Mouse (Mus musculus) ES-Bruce4 (cell line): ENCODE results near the gene Rbfox3. TPM values are rescaled to one million over a fixed set of nuclear protein-coding genes. Genes with fewer than 3 reads are reported as not detected.

Experiments
- H3K27ac ChIP-seq: 2 replicates; pipeline ENCODE4 v1.5.1; 2012; ENCODE audit warnings: low read length, inconsistent platforms; ENCODE audit not compliant: insufficient read depth
- H3K27me3 ChIP-seq: 2 replicates; pipeline ENCODE4 v1.6.1; 2012; ENCODE audit warnings: mild to moderate bottlenecking, low read length, inconsistent platforms; ENCODE audit not compliant: control insufficient read depth, poor library complexity, insufficient read depth, severe bottlenecking
- H3K36me3 ChIP-seq: 2 replicates; pipeline ENCODE4 v1.6.1; 2012; ENCODE audit warnings: inconsistent platforms, mild to moderate bottlenecking, low read length, moderate library complexity; ENCODE audit not compliant: control insufficient read depth, poor library complexity, insufficient read depth, severe bottlenecking
- H3K4me1 ChIP-seq: one replicate; pipeline ENCODE4 v1.8.1; 2011; ENCODE audit warnings: low read length; ENCODE audit not compliant: control insufficient read depth, insufficient read depth
- H3K4me3 ChIP-seq: 2 replicates; pipeline ENCODE4 v1.5.1; 2011; ENCODE audit warnings: low read depth, mild to moderate bottlenecking, low read length
- H3K9ac ChIP-seq: 2 replicates; pipeline ENCODE4 v1.6.1; 2012; ENCODE audit warnings: low read depth, mild to moderate bottlenecking, inconsistent platforms; ENCODE audit not compliant: poor library complexity, severe bottlenecking
- H3K9me3 ChIP-seq: replicated peaks from 2 replicates; pipeline ENCODE4 v1.6.1; 2012; ENCODE audit warnings: mild to moderate bottlenecking, low read length, inconsistent platforms; ENCODE audit not compliant: control insufficient read depth, poor library complexity, insufficient read depth, severe bottlenecking
- CTCF ChIP-seq: IDR thresholded peaks from one replicate; pipeline ENCODE4 v1.8.1; 2011; ENCODE audit warnings: low read depth, low read length
- EP300 ChIP-seq: IDR thresholded peaks from 2 replicates; pipeline ENCODE4 v1.6.1; 2011; ENCODE audit warnings: low read depth, low read length; ENCODE audit not compliant: insufficient read depth
- POLR2A ChIP-seq: IDR thresholded peaks from one replicate; pipeline ENCODE4 v1.8.1; 2011; ENCODE audit warnings: low read length; ENCODE audit not compliant: insufficient read depth
- polyA plus RNA-seq: library from polyadenylated mRNA; stranded (reverse); fragments of >200 nt; gene quantifications from 2 replicates; pipeline ENCODE4 v1.2.4, GENCODE M21; 2011; ENCODE audit warnings: low read depth; ENCODE audit not compliant: missing spikeins, insufficient read depth, insufficient read length

Gene Rbfox3
- polyA plus RNA-seq, 1 experiment: 0.85 TPM

DNA sequence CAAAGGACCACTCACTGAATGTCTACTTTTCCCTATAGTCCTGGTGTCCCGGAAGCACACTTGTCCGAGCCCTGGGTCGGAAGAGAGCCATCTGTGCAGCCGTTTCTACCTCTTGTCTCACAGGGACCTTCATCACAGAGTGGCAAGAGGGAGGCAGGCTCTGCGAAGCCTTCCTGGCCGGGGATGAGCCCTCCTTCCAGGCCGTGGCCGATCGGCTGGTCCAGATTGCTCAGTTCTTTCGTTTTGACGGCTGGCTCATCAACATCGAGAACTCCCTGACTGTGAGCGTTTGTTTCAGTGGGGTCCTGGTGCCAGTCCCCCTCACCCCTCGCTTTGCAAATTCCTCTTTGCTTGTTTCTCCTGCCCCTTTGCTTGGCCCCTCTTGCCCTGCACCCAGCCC lies 429.6 kb downstream of the Rbfox3 start:
- no peak for TF ChIP-seq POLR2A
- no peak for TF ChIP-seq CTCF
- TF ChIP-seq EP300: no peak
- H3K9me3 ChIP-seq: no peaks in the 10 kb centered on the region
- H3K4me1 ChIP-seq: no peaks in the 10 kb centered on the region
- no peak overlapping the region for H3K4me3 ChIP-seq
- H3K27me3 ChIP-seq: no peaks in the 10 kb centered on the region
- H3K36me3 ChIP-seq: no peaks in the 10 kb centered on the region
- H3K27ac ChIP-seq: no peak overlapping the region
- no peak overlapping the region for H3K9ac ChIP-seq

DNA sequence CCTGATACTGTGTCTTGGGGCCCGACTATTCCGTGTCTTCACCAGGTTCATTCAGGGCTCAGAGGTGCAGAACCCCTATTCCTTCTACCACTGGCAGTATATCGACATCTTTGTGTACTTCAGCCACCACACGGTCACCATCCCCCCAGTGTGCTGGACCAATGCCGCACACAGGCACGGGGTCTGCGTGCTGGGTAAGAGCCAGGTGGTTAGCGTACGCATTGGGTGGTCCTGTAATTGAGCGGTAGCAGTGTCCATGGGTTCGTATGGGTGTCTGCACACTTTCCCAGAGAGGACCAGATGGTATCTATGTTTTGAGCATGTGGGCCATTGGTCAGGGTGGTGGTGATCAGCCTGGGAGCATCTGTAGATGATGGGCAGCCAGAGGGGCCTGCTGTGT lies 430.2 kb downstream of the Rbfox3 start:
- Histone ChIP-seq H3K9me3 (no peaks in the 10 kb centered on the region), H3K4me3 (no peak overlapping the region), H3K36me3 (no peaks in the 10 kb centered on the region), H3K4me1 (no peaks in the 10 kb centered on the region), H3K27ac (no peak overlapping the region), H3K9ac (no peak overlapping the region), H3K27me3 (no peaks in the 10 kb centered on the region)
- TF ChIP-seq CTCF (no peak), POLR2A (no peak), EP300 (no peak)

DNA sequence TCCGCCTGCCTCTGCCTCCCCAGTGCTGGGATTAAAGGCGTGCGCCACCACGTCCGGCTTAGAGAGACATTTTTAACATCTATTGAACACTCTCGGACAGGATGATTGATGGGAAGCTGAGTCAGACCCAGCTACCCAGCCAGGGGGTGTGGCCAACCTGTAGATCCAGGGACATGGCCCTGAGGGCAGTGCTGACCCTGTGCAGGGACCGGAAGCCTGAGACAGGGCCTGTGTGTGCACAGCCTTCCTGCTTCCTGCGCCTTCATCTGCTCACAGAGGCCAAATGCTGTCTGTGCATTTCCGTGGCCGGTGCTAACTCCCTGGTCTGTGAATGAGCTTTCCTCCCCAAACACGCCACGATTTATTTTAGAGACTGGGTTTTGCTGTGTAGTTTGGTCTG lies 431.6 kb downstream of the Rbfox3 start:
- Histone ChIP-seq H3K9me3 (no peaks in the 10 kb centered on the region), H3K4me3 (no peak overlapping the region)

DNA sequence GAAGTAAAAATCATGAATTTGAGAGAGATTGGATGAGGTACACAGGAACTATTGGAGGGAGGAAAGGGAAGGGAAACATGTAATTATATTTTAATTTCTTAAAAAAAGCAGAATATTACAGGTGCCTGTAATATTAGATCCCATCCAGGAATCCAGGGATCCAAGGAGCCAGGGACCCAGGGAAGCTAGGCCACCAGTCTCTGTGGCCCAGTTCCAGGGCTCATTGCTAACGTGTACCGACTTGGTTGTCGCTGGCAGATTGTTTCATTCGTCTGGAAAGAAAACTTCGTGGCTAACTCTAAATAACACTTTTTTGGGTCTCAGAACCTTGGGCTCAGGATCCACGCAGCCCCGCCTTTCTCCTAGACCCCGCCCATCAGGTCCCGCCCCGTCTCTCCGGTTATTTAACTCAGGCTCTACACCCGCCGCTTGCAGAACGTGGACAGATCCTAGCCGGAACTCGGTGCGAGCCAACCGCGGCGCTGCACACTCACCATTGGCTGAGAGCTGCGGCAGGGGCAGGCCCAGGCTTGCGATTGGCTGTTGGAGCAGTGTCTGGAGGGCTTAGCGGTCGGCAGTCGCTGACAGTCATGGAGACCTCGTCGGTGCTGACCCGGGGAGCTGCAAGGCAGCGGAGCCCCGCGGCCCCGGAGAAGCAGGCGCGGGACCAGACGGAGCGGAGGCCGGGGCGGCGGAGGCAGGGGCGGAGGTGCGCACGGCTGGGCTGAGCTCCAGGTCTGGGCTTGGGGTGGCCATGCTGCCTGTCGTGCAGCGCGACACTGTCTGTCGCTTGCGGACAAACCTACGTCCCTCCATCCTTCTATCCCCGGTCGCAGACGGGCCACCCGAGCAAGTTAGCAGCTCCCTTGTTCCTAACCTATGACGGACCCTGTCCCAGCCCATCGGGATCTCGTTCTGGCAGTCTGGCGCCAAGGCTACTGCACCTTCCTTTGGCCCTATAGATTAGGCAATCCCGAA lies 434.7 kb downstream of the Rbfox3 start, which contains the start of gene Engase:
Gene Engase (plus strand): TSS at position 434 of the 978 bp plus-strand sequence.
- Histone ChIP-seq H3K27me3 (no peaks in the 10 kb centered on the region), H3K4me1 (peaks cover 8% of the 10 kb centered on the region), H3K27ac (no peak within 1 kb of the TSS), H3K4me3 (peak within 1 kb of the TSS; percentile 77), H3K9ac (peak within 1 kb of the TSS; percentile 57), H3K9me3 (no peaks in the 10 kb centered on the region), H3K36me3 (no peaks in the 10 kb centered on the region)
- TF ChIP-seq EP300: no peak
- TF ChIP-seq POLR2A: no peak
- no peak for TF ChIP-seq CTCF

More for the DNA sequence above, 431.6 kb downstream of the Rbfox3 start:
- Histone ChIP-seq H3K4me1 (peaks cover 6% of the 10 kb centered on the region), H3K27me3 (no peaks in the 10 kb centered on the region), H3K27ac (no peak overlapping the region), H3K36me3 (no peaks in the 10 kb centered on the region), H3K9ac (no peak overlapping the region)
- TF ChIP-seq POLR2A (no peak), EP300 (no peak), CTCF (no peak)

DNA sequence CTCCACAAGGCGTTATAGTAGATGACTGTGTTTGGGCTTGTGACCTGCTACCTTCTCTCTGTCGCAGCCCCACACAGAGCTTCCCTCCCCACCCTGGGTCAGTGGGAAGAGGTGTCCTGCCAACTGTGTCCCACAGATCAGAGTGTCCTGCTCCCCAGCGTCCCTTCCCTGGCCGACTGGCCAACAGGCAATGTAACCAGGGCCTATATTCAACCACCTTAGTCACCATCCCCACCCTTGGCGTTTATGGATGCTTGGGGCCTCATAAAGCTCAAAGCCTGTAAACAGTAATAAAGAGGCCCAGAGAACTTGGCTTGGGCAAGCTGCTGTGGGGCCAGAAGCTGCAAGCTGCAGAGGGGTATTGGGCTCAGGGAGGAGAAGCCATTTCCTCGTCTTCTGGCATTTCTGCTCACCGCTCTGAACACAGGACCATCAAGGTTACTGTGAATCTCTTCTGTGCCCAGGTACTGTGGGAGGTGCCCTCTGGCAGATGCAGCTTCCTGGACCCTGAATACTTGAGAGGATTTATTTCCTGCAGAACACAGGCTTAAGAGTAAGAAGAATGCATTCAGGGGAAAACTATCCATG lies 435.8 kb downstream of the Rbfox3 start:
- H3K4me1 ChIP-seq: peaks cover 8% of the 10 kb centered on the region
- no peaks in the 10 kb centered on the region for H3K9me3 ChIP-seq
- H3K27ac ChIP-seq: no peak overlapping the region
- H3K36me3 ChIP-seq: no peaks in the 10 kb centered on the region
- TF ChIP-seq EP300: no peak
- no peak for TF ChIP-seq CTCF
- TF ChIP-seq POLR2A: no peak
- no peak overlapping the region for H3K9ac ChIP-seq
- H3K27me3 ChIP-seq: no peaks in the 10 kb centered on the region
- no peak overlapping the region for H3K4me3 ChIP-seq

DNA sequence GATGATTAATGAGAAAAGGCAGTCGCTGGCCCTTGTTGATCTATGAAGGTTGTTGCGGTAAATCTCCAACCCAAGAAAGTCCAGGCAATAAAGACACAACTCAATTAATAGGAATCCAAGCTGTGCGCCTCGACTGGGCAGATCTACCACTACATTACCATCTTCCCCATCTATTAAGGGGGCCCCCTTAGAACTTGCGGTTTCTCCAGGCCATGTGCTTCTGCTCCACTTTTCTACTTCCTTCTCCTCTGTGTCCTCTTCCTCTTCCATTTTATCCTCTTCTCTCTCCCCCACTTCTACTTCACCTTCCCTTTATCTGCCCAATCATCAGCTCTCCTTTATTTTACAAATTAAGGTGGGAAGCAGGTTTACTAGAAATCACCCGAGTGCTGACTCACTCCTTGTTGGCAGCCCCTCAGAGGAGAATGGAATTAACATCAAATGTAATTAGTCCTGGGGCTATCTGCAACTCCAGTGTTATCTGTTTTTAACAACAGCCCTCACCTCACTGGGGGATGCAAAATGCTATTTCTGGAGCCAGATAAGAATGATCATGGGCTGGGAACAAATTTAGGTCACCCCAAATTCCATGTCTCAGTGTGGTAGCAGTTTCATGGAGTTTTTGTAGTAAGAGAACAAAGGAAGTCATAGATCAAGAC lies 437.4 kb downstream of the Rbfox3 start:
- no peaks in the 10 kb centered on the region for H3K27me3 ChIP-seq
- no peak for TF ChIP-seq CTCF
- no peak for TF ChIP-seq POLR2A
- no peak for TF ChIP-seq EP300
- peaks cover 8% of the 10 kb centered on the region for H3K4me1 ChIP-seq
- no peak overlapping the region for H3K4me3 ChIP-seq
- peak overlapping the region; percentile 24 for H3K9ac ChIP-seq
- H3K27ac ChIP-seq: peak overlapping the region; percentile 85
- H3K36me3 ChIP-seq: no peaks in the 10 kb centered on the region
- H3K9me3 ChIP-seq: no peaks in the 10 kb centered on the region
